Mouse (Mus musculus) frontal cortex, adult (tissue): ENCODE results near the gene Gm28308.

Source experiments
- ATAC-seq: cut with Nextera tagmentation; 2 replicates; pipeline ENCODE4 v1.9.2; 2017; ENCODE audit warnings: mild to moderate bottlenecking, moderate library complexity, mixed read lengths; ENCODE audit not compliant: low TSS enrichment

The Gm28308 gene

GRCm38 (mm10) chr6:52213119-52213986 lies at the start of gene Gm28308, which contains the start of gene Hoxa3:
TSS of gene Gm28308 (minus strand) at chr6:52213339.
TSS of gene Hoxa3 (minus strand) at chr6:52213336.
- ATAC-seq = no peak

- no peak for ATAC-seq
Measured at GRCm38 (mm10) chr6:52262463-52263320, 49.6 kb upstream of the Gm28308 start.

GRCm38 (mm10) chr6:52261751-52262462 lies 48.8 kb upstream of the Gm28308 start:
- ATAC-seq = no peak

- no peak for ATAC-seq
Measured at GRCm38 (mm10) chr6:52260654-52261575, 47.8 kb upstream of the Gm28308 start, which contains the start of gene Hoxa13. TSS of gene Hoxa13 (minus strand) at chr6:52260880.

GRCm38 (mm10) chr6:52259811-52260261 lies 46.7 kb upstream of the Gm28308 start:
- ATAC-seq = no peak

- ATAC-seq = no peak
Measured at GRCm38 (mm10) chr6:52259081-52259790, 46.1 kb upstream of the Gm28308 start.

GRCm38 (mm10) chr6:52256956-52257355 lies 43.8 kb upstream of the Gm28308 start:
- ATAC-seq = no peak

- ATAC-seq = no peak
Measured at GRCm38 (mm10) chr6:52253511-52254500, 40.7 kb upstream of the Gm28308 start.

- ATAC-seq = no peak
Measured at GRCm38 (mm10) chr6:52252775-52253376, 39.7 kb upstream of the Gm28308 start.

GRCm38 (mm10) chr6:52252016-52252774 lies 39.1 kb upstream of the Gm28308 start:
- ATAC-seq = no peak

GRCm38 (mm10) chr6:52251177-52251879 lies 38.2 kb upstream of the Gm28308 start:
- ATAC-seq = no peak

- no peak for ATAC-seq
Measured at GRCm38 (mm10) chr6:52249826-52250225, 36.7 kb upstream of the Gm28308 start.

GRCm38 (mm10) chr6:52249415-52249738 lies 36.2 kb upstream of the Gm28308 start:
- no peak for ATAC-seq

- no peak for ATAC-seq
Measured at GRCm38 (mm10) chr6:52248638-52249414, 35.7 kb upstream of the Gm28308 start.

- no peak for ATAC-seq
Measured at GRCm38 (mm10) chr6:52247766-52248637, 34.9 kb upstream of the Gm28308 start.
